Mouse (Mus musculus) ovary, postnatal 14 days (tissue): Measurements from ENCODE around the gene Col9a3.

Experiments used
- DNase-seq: peaks from one replicate; pipeline ENCODE4 v3.0.0; 2022; ENCODE audit warnings: low spot score

Gene Col9a3

DNA sequence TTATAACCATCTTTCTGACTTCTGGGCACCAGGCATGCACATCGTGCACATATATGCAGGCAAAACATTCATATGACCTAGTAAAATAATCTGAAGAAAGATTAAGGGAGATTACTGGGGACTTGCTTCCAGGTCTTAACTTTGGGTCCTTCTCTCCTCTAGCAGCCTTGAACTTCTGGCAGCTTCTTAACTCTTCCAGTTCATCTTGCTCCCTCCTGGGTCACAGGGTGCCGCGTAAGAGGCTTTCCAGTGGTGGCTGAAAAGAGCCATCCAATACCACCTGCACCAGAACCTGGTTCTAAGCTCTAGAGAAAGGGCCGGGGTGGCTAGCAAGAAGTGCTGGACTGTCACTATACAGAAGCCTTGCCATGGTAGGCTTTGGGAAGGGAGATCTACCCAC lies at the start of gene Col9a3:
Col9a3 (plus strand) TSS at position 301 of the 400 bp plus-strand sequence.
- no peak for DNase-seq

DNA sequence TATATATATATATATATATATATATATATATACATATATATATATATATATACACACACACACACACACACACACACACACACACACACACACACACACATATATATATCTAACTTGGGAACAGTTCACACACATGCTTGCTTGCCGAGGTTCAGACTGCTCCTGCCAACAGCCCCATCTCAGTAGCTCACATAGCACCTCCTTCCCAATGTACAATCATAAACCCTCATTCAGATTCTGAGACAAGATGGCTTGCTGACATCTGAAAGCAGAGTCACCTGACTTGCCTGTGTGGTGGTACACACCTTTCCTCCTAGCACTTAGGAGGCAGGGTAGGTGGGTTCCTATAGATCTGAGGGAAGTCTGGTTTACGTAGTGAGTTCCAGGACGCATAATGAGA lies 45.2 kb upstream of the Col9a3 start:
- DNase-seq: no peak

DNA sequence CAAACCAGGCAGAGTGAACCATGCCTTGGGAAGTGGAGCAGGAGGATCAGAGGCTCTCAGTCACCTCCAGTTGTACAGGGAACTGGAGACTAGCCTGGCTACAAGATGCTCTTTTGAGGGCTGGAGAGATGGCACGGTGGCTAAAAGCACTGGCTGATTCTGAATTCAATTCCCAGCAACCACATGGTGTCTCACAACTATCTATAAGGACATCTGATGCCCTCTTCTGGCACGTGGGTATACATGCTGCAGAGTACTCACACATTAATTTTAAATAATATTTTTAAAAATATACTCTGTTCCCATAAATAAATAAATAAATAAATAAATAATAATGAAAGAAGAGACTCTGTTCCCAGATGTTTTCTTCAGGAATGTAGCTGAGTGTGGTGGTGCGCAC lies 42.4 kb upstream of the Col9a3 start:
- DNase-seq: no peak

DNA sequence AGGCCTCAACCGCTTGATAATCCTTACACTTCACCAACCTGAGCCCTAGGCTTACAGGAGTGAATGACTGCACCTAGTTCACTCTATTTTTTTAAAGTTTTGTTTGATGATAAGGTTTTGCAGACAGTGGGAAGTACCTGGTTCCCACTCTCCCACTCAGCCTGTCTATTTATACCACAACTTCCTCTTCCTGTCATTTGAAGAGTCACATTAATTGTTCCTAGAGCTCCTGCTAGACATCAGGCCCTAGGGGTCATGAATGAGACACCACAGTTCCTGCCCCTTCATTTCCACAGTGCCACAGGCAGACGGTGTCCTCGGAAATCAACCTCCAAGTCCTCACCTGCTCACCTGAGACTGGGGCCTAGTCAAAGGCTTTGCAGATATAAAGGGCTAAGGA lies 41.1 kb upstream of the Col9a3 start:
- DNase-seq: no peak

DNA sequence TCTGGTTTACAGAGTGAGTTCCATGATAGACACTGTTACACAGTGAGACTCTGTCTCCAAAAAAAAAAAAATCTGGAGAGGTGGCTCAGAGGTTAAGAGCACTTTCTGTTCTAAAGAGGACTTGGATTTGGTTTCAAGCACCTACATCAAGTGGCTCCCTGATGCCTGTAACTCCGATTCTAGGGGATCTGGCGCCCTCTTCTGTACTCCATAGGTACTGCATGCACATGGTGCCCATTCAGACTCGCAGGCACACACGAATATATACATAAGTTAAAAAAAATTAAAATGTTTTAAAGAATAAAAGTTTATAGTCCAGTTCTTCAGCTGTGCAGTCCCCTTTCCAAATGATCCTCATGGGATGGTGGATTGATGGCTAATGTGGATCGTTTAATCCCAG lies 37.3 kb upstream of the Col9a3 start:
- no peak for DNase-seq

DNA sequence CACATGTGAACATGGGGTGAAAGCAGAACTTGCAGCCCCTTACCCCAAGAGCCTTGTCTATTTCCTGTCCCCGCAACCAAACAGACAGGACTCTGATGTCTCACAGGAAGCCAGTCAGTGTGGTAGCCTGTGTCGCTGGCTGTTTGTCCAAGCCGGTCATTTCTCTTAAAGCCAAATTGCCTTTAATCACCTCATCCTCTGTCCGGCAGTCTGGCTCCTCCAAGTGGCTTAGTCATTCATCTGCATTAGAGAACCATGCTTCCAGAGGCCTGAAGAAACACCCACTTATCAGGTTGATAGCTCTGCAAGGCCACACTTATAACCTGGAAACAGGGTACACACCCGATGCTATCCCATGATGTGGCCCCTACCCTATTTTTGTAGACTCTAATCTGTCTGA lies 35.4 kb upstream of the Col9a3 start:
- no peak for DNase-seq

DNA sequence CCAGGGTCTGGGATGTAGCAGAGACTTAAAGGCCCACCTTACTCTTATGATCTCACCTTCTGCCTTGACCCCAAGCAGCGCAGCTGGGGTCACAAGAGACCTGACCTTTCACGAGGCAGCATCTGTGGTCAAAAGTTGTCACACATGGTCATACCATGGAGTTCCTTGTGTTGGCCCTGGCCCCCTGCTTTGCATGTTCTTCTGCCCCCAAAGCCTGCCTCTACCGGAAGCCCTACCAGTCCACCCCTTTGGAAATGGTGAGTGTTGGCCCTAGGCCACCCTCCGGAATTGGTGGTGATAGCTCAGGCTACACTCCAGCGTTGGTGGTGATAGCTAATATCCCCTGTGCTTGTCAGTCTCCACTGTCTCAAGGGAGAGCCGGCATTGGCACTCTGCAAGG lies 34.3 kb upstream of the Col9a3 start:
- no peak for DNase-seq

DNA sequence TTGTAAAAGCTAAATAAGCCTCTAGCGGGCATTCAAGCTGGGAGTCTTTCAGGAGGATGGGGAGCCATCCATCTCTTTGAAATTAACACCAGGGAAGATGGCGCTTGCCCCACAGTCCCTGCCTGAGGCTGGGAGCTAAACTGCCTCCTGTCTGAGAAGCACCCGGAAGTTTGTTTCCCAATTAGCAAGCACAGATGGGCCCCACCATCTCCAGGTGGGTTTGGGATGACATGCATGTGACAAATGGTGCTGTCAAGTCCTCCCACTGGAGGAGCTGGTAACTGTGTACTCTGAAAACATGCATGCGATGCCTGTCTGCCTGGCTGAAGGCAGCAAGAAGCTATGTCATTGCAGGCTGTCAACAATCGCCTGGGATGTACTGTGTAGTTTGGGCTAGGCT lies 33.7 kb upstream of the Col9a3 start:
- DNase-seq: no peak

DNA sequence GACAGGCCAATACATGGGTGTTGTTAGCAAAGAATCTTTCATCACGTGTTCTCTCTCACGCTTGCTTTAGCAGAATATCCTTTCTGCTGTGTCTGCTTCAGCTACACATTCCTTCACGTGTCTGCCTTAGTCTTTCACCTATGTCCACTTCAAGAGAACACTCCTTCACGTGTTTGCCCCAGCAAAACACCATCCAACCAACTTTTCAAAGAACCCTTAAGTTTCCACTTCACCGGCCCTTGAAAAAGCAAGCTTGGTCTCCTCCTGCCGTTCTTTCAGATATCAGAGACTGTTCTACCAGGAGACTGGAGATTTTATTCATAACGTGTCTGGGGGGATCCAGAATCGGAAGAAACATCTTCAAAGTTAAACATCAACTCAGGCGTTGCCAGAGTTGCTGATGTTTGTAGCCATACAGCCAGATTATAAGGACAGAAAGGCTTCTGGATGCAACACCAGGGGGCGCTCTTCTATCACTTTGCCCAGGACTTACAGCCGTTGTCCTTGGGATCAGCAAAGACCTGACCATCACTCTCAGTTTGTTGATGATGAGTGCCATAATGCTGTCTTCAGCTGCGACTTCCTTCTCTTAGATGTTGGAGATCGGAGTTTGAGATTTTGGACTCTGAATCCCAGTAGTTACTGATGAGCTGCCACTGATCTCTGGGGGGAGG lies 31.2 kb upstream of the Col9a3 start:
- DNase-seq: peak; percentile 36

DNA sequence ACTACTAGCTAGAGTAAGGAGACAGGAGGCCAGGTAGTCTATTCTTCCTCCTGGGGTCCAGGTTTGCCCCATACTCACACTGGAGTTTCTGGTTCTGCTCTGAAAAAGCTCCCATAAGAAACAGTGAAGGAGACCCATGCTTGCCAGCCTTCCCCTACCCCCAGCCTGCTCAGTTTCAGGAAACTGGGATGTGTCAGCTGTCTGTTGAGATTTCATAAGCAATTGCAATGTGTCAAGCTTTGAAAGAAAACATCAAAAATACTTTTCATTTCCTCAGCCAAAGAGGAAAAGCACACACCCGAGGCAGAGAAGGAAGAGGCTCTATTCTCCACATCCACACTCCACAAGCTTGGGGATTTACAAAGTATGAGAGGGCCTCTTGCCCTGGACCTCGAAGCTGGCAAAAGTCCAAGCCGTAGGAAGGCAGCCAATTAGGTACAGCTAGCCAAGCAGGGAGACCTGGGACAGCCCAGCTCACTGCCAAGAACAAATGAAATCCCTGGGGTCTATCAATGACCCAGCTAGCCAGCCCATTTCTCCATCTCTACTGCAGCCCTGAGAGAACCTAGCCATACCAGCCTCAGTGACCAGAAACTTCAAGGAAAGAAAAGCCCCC lies 28.5 kb upstream of the Col9a3 start:
- peak; percentile 40 for DNase-seq

DNA sequence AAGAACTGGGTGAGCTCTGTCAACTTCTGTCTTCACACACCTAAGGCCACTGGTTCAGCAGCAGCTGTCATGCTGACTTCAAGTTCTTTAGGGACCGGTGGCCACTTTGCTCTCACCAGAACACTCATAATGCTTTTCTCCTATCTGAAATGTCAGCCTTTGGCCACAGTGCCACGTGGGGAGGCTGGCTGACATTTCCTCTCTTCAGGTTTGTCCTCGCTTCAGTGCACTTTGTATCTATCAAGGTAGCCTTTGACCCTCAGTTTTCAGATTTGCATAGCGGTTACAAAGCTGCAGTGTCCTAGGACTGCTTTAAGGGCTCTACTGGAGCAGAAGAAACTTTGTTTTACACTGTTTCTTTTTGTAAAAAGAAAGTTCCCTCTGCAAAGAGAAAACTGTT lies 21.1 kb upstream of the Col9a3 start:
- no peak for DNase-seq

DNA sequence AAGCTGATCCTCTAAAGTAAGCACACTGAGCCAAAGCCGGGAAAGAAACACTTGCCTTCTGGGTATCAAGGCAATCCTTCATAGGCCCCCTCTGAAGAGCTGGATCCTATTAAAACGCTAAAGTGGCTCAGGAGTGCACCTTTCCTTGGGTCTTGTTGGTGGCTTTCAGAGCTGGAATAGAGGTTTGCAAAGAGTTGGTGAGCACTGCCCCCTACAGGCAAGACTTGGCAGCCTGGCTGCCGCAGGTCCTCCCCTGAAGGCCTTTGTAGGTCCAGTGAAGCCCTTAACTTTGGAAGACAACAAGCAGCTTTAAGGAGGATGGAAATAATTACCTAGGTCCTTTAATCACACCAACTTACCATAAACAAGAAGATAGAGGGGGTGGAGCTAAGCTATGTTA lies 18.9 kb upstream of the Col9a3 start:
- peak; percentile 69 for DNase-seq

DNA sequence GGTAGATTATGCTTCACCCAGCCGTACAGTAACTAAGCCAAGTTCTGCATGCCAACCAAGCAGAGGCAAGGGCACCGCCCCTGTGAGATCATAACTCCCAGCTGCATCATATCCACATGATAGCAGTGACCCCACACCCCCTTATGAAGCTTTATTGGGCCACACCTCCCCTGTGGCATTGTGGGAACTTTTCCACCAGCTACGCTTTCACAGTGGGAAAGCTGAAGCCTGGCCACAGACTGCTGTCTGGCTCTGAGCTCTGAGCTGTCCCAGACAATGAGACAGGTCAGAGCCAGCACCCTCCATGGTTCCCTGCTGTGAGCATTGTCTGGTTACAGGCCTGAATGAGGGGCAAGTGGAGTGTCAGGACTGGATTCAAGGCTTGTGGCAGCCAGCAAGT lies 16.6 kb upstream of the Col9a3 start, which contains the start of gene Mrgbp:
Mrgbp (plus strand) TSS at position 303 of the 400 bp plus-strand sequence.
- no peak for DNase-seq

DNA sequence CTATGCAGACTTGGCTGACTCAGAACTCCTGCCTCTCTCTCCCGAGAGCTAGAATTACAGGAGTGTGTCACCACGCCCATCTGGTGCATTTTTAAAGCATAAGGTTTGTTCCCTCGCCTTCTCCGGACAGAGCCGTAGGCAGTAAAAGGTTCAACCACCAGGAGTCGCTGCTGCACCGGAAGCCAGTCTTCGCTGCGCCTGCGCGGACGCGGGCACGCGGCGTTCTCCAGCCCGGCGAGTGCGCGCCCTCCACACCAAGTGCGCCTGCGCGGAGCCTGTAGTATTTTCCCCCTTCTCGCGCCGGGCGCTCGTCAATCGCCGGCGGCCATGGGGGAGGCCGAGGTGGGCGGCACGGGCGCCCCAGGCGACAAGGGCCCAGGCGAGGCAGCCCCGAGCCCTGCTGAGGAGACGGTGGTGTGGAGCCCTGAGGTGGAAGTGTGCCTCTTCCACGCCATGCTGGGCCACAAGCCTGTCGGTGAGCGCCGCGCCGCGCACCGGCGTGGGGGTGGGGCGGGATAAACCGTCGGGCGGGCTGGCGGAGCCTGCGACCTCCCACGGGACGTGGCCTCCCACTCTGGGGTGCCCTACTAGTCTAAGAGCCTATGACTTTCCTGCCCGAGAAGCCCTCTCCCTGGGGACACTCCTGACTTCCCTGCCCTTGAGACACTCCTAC lies 15.0 kb upstream of the Col9a3 start:
- peak; percentile 99 for DNase-seq

DNA sequence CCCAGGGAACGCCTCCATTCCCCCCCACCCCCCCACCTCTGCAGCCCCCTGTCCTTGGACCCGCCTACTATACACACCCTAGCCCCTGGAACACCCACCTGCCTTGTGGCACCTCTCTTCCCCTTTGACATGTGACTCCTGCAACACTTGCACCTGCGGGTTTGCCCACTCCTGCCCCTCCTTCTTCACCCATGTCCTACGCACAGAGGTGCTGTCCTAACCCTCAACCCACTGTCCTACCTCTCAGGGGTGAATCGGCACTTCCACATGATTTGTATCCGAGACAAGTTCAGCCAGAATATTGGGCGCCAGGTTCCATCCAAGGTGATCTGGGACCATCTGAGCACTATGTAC lies 14.5 kb upstream of the Col9a3 start:
- DNase-seq: no peak

DNA sequence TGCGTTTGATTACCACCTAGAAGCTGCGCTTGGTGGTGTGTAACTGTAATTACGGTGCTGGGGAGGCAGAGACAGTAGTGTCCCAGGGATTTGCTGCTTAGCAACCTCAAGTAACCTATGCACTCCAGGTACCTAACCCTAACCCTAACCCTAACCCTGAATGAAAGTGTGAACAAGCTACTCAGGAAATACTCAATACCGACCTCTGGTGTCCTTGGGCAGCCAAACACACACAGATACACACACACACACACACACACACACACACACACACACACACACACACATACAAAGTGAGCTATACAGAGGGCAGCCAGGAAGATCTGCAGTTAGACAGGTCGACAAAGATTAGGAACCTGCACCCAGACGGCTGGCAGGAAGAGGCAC lies 8.9 kb upstream of the Col9a3 start:
- no peak for DNase-seq

DNA sequence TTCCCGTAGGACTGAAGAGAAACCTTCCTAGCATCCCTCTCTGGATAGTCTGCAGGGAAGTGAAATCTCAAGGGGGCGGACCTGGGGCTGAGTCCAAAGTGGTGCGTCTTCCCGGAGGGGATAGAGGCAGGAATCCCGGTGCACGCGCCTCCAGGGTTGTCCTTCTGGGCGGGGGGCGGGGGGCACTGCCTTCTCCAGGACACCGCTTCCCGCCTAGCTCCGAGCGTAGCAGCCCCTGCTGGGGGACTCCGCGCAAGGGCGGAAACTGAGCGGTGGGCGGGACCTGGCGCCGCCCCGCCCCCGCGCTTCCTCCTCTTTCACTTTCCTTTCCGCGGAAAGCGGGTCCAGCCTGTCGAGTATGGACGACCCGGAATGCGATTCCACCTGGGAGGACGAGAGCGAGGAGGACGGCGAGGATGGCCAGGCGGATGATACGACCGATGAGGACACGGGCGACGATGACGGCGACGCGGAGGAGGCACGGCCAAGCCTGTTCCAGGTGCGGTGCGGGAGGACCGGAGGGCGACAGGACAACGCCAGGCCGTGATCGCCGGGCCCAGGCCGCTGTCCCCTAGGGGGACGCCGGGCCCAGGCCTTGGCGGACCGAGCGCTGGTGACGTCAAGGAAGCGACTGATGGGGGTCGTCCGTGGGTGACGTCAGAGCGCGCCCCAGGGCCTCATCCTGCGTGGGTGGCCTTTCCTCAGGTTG lies 8.3 kb upstream of the Col9a3 start, which contains the start of gene Ogfr:
Ogfr (plus strand) TSS at position 123 of the 709 bp plus-strand sequence.
- peak; percentile 75 for DNase-seq

DNA sequence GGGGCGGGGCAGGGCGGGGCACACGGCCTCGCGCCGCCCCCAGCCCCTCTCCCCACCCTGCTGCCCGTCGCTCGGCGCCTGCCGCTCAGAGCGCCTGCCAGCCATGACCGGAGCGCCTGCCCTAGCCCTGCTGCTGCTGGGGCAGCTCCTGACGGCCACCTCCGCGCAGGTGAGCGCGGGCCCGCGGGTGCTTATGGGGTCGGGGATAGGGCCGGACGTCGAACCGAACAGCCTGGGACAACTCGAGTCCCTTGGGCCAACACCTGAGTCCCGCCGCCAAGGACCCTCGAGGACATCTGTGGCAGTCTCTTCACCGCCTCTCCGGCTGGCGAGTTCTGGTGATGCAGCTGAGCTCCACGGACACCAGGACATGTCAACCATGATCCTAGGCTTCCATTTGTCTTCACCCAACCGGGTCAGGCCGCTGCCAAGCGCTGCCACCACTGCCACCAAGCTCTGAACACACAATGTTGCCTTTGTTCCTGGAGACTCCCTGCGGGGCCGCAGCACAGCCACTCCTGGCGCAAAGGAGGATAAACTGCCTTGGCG lies 641 bp downstream of the Col9a3 start:
- no peak for DNase-seq

DNA sequence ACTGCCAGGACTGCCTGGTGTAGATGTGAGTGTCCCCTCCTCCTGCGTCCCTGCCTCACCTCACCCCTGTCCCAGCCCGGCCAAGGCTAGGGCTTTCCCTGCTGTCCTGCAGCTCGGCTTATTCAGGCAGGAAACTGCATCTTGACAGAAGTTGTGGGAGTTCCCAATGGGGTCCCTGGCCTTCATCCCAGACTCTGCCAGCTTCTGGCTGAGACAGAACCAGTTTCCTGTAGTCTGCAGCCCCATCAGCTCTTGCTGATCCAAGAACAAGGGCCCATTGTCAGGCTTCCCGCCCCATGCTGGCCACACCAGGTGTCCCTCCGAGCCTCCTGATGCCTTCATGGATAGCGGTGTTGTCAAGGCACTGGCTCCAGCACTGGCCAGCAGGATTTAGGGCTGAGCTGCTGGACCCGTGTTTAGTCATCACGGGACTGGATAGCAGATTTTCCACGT lies 3.0 kb downstream of the Col9a3 start:
- no peak for DNase-seq

DNA sequence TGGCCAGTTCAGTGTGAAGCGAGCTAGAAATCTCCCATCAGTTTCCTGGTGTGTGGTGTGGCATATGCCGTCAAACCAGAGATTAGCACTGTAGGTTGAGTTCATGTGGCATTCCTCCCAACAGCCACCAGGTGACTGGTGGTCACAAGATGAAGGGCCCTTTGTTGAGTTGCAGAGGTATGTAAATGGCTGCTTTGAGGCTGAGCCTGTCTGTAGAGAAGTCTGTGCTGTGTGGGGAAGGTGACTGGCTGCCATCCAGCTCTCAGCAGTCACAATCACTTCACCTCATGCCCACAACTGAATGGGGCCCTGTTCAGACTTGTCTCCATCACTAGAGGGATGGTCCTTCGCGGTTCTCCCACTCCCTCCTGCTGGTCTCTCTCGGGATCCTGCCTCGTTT lies 7.2 kb downstream of the Col9a3 start:
- no peak for DNase-seq

DNA sequence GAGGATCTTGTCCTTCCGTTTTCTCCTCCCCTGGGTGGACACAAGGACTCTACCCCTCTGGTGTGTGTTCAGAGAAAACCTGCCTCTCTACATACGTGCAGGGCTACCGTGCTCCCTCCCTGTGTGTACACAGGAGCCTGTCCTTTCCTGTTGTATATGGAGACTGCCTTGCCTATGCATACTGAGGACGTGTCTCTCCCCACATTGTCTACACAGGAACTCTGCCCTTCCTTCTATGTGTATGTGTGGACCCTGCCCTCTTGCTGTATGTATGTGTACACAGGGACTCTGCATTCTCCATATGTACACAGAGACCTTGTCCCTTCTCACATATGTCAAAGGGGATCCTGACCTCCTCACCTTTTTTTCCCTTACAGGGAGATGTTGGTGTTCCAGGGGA lies 12.7 kb downstream of the Col9a3 start:
- DNase-seq: no peak

DNA sequence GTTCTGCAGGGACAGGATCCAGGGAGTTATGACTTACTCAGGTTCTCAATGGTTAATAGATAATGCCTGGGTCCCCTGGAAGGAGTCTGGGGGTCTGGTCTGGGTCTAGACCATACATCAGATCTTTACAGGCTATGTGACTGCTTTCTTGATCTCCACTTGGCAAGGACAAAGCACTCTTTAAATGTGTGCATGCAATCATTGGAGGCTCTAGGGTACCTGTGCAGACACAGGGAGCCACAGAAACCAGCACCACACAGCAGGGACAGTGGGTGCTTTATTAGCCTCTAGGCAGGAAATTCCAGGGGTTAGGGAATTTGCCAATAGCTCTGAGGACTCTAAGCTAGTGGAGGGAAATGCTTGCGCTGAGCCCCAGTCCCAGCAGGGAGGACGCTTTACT lies 14.3 kb downstream of the Col9a3 start:
- DNase-seq: no peak
